Mouse (Mus musculus): ENCODE results near the gene Cbx1.

DNA sequence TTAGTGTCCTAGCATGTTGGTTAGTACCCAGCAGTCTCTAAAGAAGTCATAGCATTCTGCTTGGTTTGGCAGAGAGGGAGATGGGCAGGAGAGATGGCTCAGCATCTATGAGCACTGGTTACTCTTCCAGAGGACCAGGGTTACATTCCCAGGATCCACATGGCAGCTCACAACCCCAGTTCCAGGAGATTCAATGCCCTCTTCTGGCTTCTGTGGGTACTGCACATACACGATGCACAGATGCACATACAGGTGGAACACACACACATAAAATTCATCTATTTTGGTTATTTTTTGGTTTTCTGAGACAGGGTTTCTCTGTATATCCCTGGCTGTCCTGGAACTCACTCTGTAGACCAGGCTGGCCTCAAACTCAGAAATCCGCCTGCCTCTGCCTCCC lies 33.6 kb upstream of the Cbx1 start:
- TF ChIP-seq CHD2 (IDR thresholded peaks at IDR 0.05; ENCODE audit: low read depth, low read length) (no peak), MAFK (IDR thresholded peaks at IDR 0.05; ENCODE audit: insufficient read depth, low read depth, low read length) (no peak), ZC3H11A (IDR thresholded peaks at IDR 0.05; ENCODE audit: borderline replicate concordance, low read depth, low read length) (no peak), ZNF384 (IDR thresholded peaks at IDR 0.05; ENCODE audit: low read depth, low read length) (no peak), HCFC1 (IDR thresholded peaks at IDR 0.05; ENCODE audit: borderline replicate concordance, insufficient read depth, low read length) (no peak)

All from ES-E14 (cell line).